Mouse (Mus musculus) forebrain, postnatal 0 days (tissue): ENCODE results near the gene Cplx3. TPM values are rescaled to one million over a fixed set of nuclear protein-coding genes. Genes with fewer than 3 reads are reported as not detected.

Experiments used
- ATAC-seq: fragments of 200-750 bp; cut with Nextera tagmentation; 2 replicates; pipeline ENCODE4 v1.8.0; 2017; ENCODE audit warnings: mild to moderate bottlenecking, moderate library complexity
- DNase-seq: peaks from one replicate; pipeline ENCODE4 v3.0.0-alpha.2; 2015
- H3K27ac ChIP-seq: fragments of 300-500 bp; sonication (generic); 2 replicates; pipeline ENCODE4 v1.5.1; 2014; ENCODE audit warnings: low read depth, mild to moderate bottlenecking, antibody characterized with exemption, low read length, moderate library complexity, mixed read lengths
- H3K27me3 ChIP-seq: fragments of 300-500 bp; sonication (generic); 2 replicates; pipeline ENCODE4 v1.6.1; 2014; ENCODE audit warnings: mild to moderate bottlenecking, low read length, mixed read lengths; ENCODE audit not compliant: insufficient read depth
- H3K36me3 ChIP-seq: fragments of 300-500 bp; sonication (generic); 2 replicates; pipeline ENCODE4 v1.6.1; 2014; ENCODE audit warnings: mild to moderate bottlenecking, moderate library complexity; ENCODE audit not compliant: insufficient read depth
- H3K4me1 ChIP-seq: fragments of 300-500 bp; sonication (generic); 2 replicates; pipeline ENCODE4 v1.6.1; 2014; ENCODE audit warnings: antibody characterized with exemption; ENCODE audit not compliant: insufficient read depth
- H3K4me2 ChIP-seq: fragments of 300-500 bp; sonication (generic); 2 replicates; pipeline ENCODE4 v1.6.1; 2014; ENCODE audit warnings: low read depth, mild to moderate bottlenecking, moderate library complexity
- H3K4me3 ChIP-seq: fragments of 300-500 bp; sonication (generic); 2 replicates; pipeline ENCODE4 v1.5.1; 2014; ENCODE audit warnings: low read depth, low read length, mixed read lengths
- H3K9ac ChIP-seq: fragments of 300-500 bp; sonication (generic); 2 replicates; pipeline ENCODE4 v1.6.1; 2014; ENCODE audit warnings: mild to moderate bottlenecking
- H3K9me3 ChIP-seq: fragments of 300-500 bp; sonication (generic); 2 replicates; pipeline ENCODE4 v1.6.1; 2016; ENCODE audit warnings: low read length
- CTCF ChIP-seq: sonication (generic); IDR thresholded peaks from 2 replicates; pipeline ENCODE4 v1.5.1; 2016; ENCODE audit warnings: antibody characterized with exemption, control low read depth, low read depth
- WGBS: fragments of 180-500 bp; shearing (Covaris S2); extraction: QIAGEN DNeasy Blood & Tissue Kit; methylation state at CpG from one replicate; pipeline ENCODE4 v1.1.7; 2014; 5-methylcytosine and 5-hydroxymethylcytosine counted together
- polyA plus RNA-seq: library from polyadenylated mRNA; unstranded; fragments of >200 nt; fragmentation: Nextera tagmentation; extraction: Ambion mirVana; gene quantifications from 2 replicates; pipeline ENCODE4 v1.2.1, GENCODE M21; 2015
- total RNA-seq: library from RNA; depleted of rRNA; stranded (reverse); fragments of >200 nt; gene quantifications from 2 replicates; pipeline ENCODE4 v1.2.3, GENCODE M21; 2014; rRNA removed

Cplx3 gene
- 0.67 and 1.8 TPM in 2 replicates for total RNA-seq
- 1.2 and 2.6 TPM in 2 replicates for polyA plus RNA-seq

DNA sequence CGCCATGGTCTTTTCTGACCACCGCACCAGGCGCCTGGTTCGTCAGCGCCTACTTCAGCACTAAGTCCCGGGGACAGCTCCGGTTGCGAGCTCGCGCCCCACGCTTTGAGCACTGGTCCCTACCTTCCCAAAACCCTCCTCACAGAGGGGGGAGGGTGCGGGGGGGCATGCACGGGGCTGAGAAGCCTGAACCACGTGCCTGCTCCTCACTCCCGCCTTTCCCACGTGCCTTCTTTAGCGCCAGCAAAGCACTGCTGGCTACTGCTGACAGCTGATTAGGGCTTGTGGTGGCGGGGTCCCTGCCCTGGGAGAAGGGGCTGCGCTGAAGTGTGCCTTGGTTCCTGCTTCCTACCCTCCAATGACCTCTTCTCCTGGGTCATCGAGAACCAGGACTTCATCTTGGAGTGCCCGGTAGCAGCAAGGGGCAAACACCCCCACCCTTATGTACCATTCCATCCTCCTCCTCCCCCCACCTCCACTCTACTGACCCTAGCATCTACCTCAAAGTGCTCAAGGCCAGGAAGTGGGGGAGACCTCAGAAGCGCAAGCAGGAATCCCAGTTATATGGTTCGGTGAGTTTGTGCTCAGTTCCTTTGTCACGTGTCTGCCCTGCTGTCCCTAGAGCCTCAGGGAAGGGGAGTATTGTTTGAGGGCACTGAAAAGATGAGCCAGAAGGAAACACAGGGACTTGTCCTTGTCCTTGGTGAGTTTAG, at the start of gene Cplx3:
TSS of gene Cplx3 (minus strand) at position 143 of the 713 bp plus-strand sequence.
- DNase-seq (no peak), ATAC-seq (peak; percentile 72)
- H3K27ac ChIP-seq = no peak within 1 kb of the TSS
- H3K9me3 ChIP-seq = no peaks in the 10 kb centered on the region
- peak within 1 kb of the TSS; percentile 48 for H3K4me2 ChIP-seq
- H3K4me1 ChIP-seq = peaks cover 13% of the 10 kb centered on the region
- H3K27me3 ChIP-seq = peaks cover 15% of the 10 kb centered on the region
- peak within 1 kb of the TSS; percentile 17 for H3K4me3 ChIP-seq
- no peak for TF ChIP-seq CTCF
- no peaks in the 10 kb centered on the region for H3K36me3 ChIP-seq
- H3K9ac ChIP-seq = no peak within 1 kb of the TSS
- WGBS = 7% methylated on average over 24 of the region's 24 CpGs

DNA sequence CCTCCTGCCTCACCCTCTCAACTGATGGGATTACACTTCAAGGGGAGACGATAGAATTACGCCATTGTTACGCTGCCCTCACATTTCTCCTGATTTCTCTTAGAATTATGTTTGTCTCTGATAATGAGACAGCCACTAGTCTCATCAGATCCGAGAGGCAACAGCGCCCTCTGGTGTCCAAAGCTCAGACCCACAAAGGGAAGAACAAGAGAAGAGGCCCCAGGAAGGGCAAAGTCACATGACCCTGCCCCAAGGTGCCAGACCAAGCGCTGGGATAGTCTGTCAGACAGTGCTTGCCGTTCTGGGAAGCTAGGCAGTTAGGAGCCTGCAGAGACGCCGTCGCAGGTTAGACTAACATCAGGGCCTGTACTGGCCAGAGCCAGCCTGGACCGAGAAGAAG, 49.7 kb upstream of the Cplx3 start:
- no peaks in the 10 kb centered on the region for H3K36me3 ChIP-seq
- peak overlapping the region; percentile 2; the same call in 1 of the 2 replicates for H3K9ac ChIP-seq
- H3K4me1 ChIP-seq = no peaks in the 10 kb centered on the region; the same call in 1 of the 2 replicates
- DNase-seq (peak; percentile 96), ATAC-seq (peak; percentile 86)
- peak; percentile 96 for TF ChIP-seq CTCF
- WGBS = 2% methylated on average over 11 of the region's 11 CpGs
- peak overlapping the region; percentile 38 for H3K4me2 ChIP-seq
- H3K27me3 ChIP-seq = no peaks in the 10 kb centered on the region
- no peak overlapping the region for H3K4me3 ChIP-seq
- no peaks in the 10 kb centered on the region for H3K9me3 ChIP-seq
- H3K27ac ChIP-seq = no peak overlapping the region

DNA sequence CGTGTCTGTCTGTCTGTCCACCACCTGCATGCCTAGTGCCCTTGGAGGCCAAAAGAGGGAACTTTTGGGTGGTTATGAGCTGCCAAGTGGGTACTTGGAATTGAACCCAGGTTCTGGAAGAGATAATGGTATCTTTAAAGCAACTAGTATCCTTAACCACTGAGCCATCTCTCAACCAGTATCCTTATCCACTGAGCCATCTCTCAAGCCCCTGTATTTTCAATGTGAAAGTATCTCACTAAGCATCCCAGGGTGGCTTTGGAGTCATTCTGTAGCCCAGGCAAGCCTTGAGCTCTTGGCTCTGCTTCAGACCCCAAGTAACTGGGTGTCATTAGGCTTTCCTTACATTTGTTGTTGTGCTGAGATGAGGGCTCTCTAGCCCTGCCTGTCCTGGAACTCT, 48.9 kb upstream of the Cplx3 start:
- ATAC-seq (no peak), DNase-seq (no peak)
- H3K36me3 ChIP-seq = no peaks in the 10 kb centered on the region
- no peak overlapping the region for H3K9ac ChIP-seq
- H3K4me3 ChIP-seq = no peak overlapping the region
- H3K27me3 ChIP-seq = no peaks in the 10 kb centered on the region
- TF ChIP-seq CTCF = no peak
- no peak overlapping the region for H3K27ac ChIP-seq
- H3K4me2 ChIP-seq = no peak overlapping the region
- H3K4me1 ChIP-seq = no peaks in the 10 kb centered on the region; the same call in 1 of the 2 replicates
- H3K9me3 ChIP-seq = no peaks in the 10 kb centered on the region
- WGBS = 89% methylated on average over 1 of the region's 1 CpGs

DNA sequence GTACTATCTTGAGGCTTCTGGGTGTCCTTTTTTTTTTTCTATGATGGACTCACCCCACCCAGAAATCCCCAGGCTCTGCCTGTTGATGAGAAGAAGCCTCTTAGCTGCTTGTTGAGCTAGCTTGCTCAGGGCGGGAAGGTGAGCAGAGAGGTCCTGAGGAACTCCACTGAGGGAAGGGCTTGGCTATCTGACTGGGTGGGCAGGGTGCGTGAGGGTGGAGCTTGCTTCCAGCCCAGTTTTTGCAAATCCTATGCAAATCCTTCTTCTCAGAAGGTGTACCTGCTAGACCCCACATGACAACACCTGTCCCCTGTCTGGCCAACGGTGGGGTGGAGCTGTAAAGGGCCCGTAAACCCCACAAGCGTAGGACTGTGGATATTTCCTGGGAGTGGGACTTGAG, 47.2 kb upstream of the Cplx3 start, which contains the start of gene Csk:
TSS of gene Csk (minus strand) at position 349 of the 400 bp plus-strand sequence.
- no peak for DNase-seq
- H3K27ac ChIP-seq = no peak within 1 kb of the TSS

GRCm38 (mm10) chr9:57652855-57653254, 46.8 kb upstream of the Cplx3 start:
- Histone ChIP-seq H3K9me3 (no peaks in the 10 kb centered on the region), H3K9ac (no peak overlapping the region), H3K4me1 (no peaks in the 10 kb centered on the region; the same call in 1 of the 2 replicates), H3K4me3 (no peak overlapping the region), H3K4me2 (no peak overlapping the region), H3K27me3 (no peaks in the 10 kb centered on the region), H3K27ac (no peak overlapping the region), H3K36me3 (no peaks in the 10 kb centered on the region)
- 15% methylated on average over 3 of the region's 3 CpGs for WGBS
- ATAC-seq (no peak), DNase-seq (no peak)
- TF ChIP-seq CTCF = no peak

More for the DNA sequence above, 47.2 kb upstream of the Cplx3 start, which contains the start of gene Csk:
- no peak within 1 kb of the TSS for H3K4me3 ChIP-seq
- H3K36me3 ChIP-seq = no peaks in the 10 kb centered on the region
- no peak for ATAC-seq
- H3K4me1 ChIP-seq = no peaks in the 10 kb centered on the region; the same call in 1 of the 2 replicates
- no peaks in the 10 kb centered on the region for H3K9me3 ChIP-seq
- TF ChIP-seq CTCF = no peak
- WGBS = 43% methylated on average over 5 of the region's 5 CpGs
- no peaks in the 10 kb centered on the region for H3K27me3 ChIP-seq
- H3K4me2 ChIP-seq = no peak within 1 kb of the TSS
- H3K9ac ChIP-seq = no peak within 1 kb of the TSS

DNA sequence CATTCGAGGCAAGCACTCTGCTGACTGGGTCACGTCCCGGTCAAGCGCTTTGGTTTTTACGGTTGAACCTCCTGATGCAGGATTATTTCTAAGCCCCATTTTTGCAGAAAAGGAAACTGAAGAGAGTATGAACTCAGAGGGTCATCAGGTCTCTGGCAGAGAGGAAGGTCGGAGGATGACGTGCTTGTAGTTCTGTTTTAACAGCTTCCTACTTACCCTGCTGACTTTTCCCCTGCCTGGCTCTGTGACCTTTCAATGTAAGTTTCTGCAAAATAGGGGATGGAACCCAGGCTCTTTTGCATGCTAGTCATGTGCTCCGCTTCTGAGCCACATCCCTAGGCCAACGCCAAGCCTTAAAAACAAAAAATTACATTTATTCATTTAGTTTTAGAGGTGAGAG, 46.3 kb upstream of the Cplx3 start:
- ATAC-seq (no peak), DNase-seq (no peak)
- Histone ChIP-seq H3K4me3 (no peak overlapping the region), H3K9ac (no peak overlapping the region), H3K27me3 (no peaks in the 10 kb centered on the region), H3K4me2 (no peak overlapping the region), H3K27ac (no peak overlapping the region), H3K36me3 (no peaks in the 10 kb centered on the region), H3K9me3 (no peaks in the 10 kb centered on the region), H3K4me1 (no peaks in the 10 kb centered on the region; the same call in 1 of the 2 replicates)
- no peak for TF ChIP-seq CTCF
- WGBS = 68% methylated on average over 9 of the region's 9 CpGs

- DNase-seq = peak; percentile 29
Measured at GRCm38 (mm10) chr9:57650786-57651311, 44.8 kb upstream of the Cplx3 start.

More at GRCm38 (mm10) chr9:57650786-57651311, 44.8 kb upstream of the Cplx3 start:
- WGBS = 33% methylated on average over 6 of the region's 6 CpGs
- TF ChIP-seq CTCF = no peak
- H3K4me1 ChIP-seq = no peaks in the 10 kb centered on the region; the same call in 1 of the 2 replicates
- H3K4me2 ChIP-seq = no peak overlapping the region
- no peak overlapping the region for H3K4me3 ChIP-seq
- no peak overlapping the region; the same call in 1 of the 2 replicates for H3K9ac ChIP-seq
- H3K9me3 ChIP-seq = no peaks in the 10 kb centered on the region
- no peaks in the 10 kb centered on the region for H3K27me3 ChIP-seq
- no peak overlapping the region for H3K27ac ChIP-seq
- H3K36me3 ChIP-seq = no peaks in the 10 kb centered on the region
- peak; percentile 68 for ATAC-seq
